ENCODE assay signal across 31 mouse cellular contexts in the genomic region with DNA sequence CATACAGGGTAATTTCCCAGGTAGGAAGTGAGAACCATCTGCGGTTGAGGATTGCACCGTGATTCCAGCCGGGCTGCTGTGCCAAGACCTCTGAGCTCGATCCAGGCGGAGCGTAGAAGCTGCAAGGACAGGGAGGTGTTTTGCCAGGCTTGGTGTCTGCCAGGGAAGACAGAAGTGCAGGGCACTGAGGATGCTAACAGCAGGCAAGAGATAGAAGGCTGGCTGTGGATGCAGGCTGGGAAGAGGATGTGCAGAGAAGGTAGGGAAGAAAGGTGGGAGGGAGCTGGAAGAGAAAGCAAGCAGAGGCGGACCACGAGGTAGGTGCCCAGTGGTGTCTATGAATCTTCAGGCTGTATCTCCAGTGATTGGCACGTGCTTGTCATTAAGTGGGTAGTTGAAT. TPM values are rescaled to one million over a fixed set of nuclear protein-coding genes. Genes with fewer than 3 reads are reported as not detected.
DNase-seq lines count a peak whose midpoint lies in the region; TF ChIP-seq lines count a peak whose summit lies in the region.
"Had no signal": no experiment of that assay in that cellular context is flagged by ENCODE, and none has a peak within 500 bp of the region (broad histone marks: within the 10 kb centered on the region; RNA-seq: fewer than 3 reads in every experiment).

No protein-coding gene starts in this region.

- no peak for TF ChIP-seq CTCF in left cerebral cortex, adult 2 months (IDR thresholded peaks at IDR 0.05)
- TF ChIP-seq CTCF in cortical plate, adult 2 months (IDR thresholded peaks at IDR 0.05; ENCODE audit: extremely low read depth, insufficient read depth, low read length): no peak

- 0 out of 2 replicates have a peak, but pooled peaks have one; percentile 17 for TF ChIP-seq POLR2A in cortical plate, adult 2 months (IDR thresholded peaks at IDR 0.05; ENCODE audit: extremely low read depth, insufficient read depth, low read length)

- DNase-seq in cerebellum, adult 9-11 months: peak; percentile 29
- no peak for DNase-seq in cerebellum, adult 18-20 months
- peak; percentile 65 for DNase-seq in gastrocnemius, postnatal 14 days
- no peak for DNase-seq in gastrocnemius, postnatal 10 days
- peak in 1 of 2 experiments; percentile 34 for DNase-seq in left cerebral cortex, adult 2 months (ENCODE audit: extremely low spot score in 1 of 2, low spot score in 2 of 2)
- DNase-seq in left cerebral cortex, adult 18-20 months (ENCODE audit: low spot score in 2 of 2): no peak
- DNase-seq in spleen, adult 18-20 months: no peak
- DNase-seq: adrenal gland, adult 8-10 months; cerebellum, adult 11 months; heart, postnatal 4 days; kidney, adult 8-10 months; thymus, postnatal 25 days had no signal

- intact Hi-C loops in gastrocnemius, postnatal 14 days (cut with DNase I; ENCODE audit: low total_unique reads): no loop called here
- intact Hi-C loops in left cerebral cortex, adult 2 months (cut with DNase I): no loop called here

- peaks cover 17% of the 10 kb centered on the region for H3K4me1 ChIP-seq in cortical plate, adult 2 months (ENCODE audit: control insufficient read depth, insufficient read depth, low read length)

- H3K4me3 ChIP-seq in left cerebral cortex, adult 2 months: no peak overlapping the region
- no peak overlapping the region for H3K4me3 ChIP-seq in cortical plate, adult 2 months (ENCODE audit: insufficient read depth, low read length)
- H3K4me3 ChIP-seq: forebrain, embryonic 13.5 days; hindbrain, embryonic 13.5 days; limb, embryonic 13.5 days; lung, embryonic 15.5 days; midbrain, embryonic 12.5 days; myocyte; neural tube, embryonic 12.5 days; stomach, embryonic 15.5 days had no signal

- peak overlapping the region; percentile 56 for H3K27ac ChIP-seq in left cerebral cortex, adult 2 months
- H3K27ac ChIP-seq in cortical plate, adult 2 months (ENCODE audit: insufficient read depth, low read length): no peak overlapping the region; the same call in 1 of the 2 replicates
- H3K27ac ChIP-seq: forebrain, embryonic 13.5 days; hindbrain, embryonic 13.5 days; kidney, postnatal 0 days; limb, embryonic 13.5 days; lung, embryonic 15.5 days; midbrain, embryonic 12.5 days; neural tube, embryonic 12.5 days; stomach, embryonic 15.5 days had no signal

RNA-seq across cellular contexts. Expression of a gene that starts 6.8 kb away (rescaled TPM):
- total RNA-seq in gastrocnemius, postnatal 14 days (2021): 10 to 100 TPM; 18.9 to 20.6 TPM
- total RNA-seq in gastrocnemius, postnatal 10 days (2021): 10 to 100 TPM; 20.7 to 26.9 TPM
- total RNA-seq in left cerebral cortex, adult 2 months (2021): 10 to 100 TPM; 81.0 to 91.4 TPM
- 10 to 100 TPM; 70.6 to 84.6 TPM for total RNA-seq in left cerebral cortex, adult 18-20 months (2021)
- polyA plus RNA-seq in cortical plate, adult 2 months (2012; rRNA removed): 47.3 and 49.1 TPM in 2 replicates

RNA-seq across cellular contexts. Expression of a gene that starts 24.5 kb away (rescaled TPM):
- total RNA-seq in gastrocnemius, postnatal 14 days (2021): 10 to 100 TPM; 34.5 TPM
- total RNA-seq in gastrocnemius, postnatal 10 days (2021): 10 to 100 TPM; 43.7 to 46.7 TPM
- total RNA-seq in left cerebral cortex, adult 2 months (2021): 10 to 100 TPM; 67.4 to 70.2 TPM
- 10 to 100 TPM; 68.0 to 68.4 TPM for total RNA-seq in left cerebral cortex, adult 18-20 months (2021)
- 30.3 and 30.8 TPM in 2 replicates for polyA plus RNA-seq in cortical plate, adult 2 months (2012; rRNA removed)

RNA-seq across cellular contexts. Expression of a gene that starts 25.4 kb away (rescaled TPM):
- 1 to 10 TPM in 1 of 2 experiments, under 1 TPM in 1; 0.73 to 1.7 TPM for total RNA-seq in gastrocnemius, postnatal 14 days (2021)
- total RNA-seq in gastrocnemius, postnatal 10 days (2021): under 1 TPM; 0.84 to 0.85 TPM
- not detected for total RNA-seq in left cerebral cortex, adult 2 months (2021)
- not detected for total RNA-seq in left cerebral cortex, adult 18-20 months (2021)
- polyA plus RNA-seq in cortical plate, adult 2 months (2012; rRNA removed): 0.15 and 0.17 TPM in 2 replicates
- total RNA-seq: gastrocnemius, adult 8-10 months; heart, postnatal 4 days; layer of hippocampus, postnatal 10 days; left cerebral cortex, adult 8-10 months; left cerebral cortex, postnatal 36 days; megakaryocyte progenitor cell, adult 5-6 weeks; midbrain, postnatal 0 days had no signal
- polyA plus RNA-seq: heart, embryonic 16.5 days; liver, embryonic 11.5 days; liver, embryonic 16.5 days had no signal

RNA-seq across cellular contexts. Expression of a gene that starts 46.0 kb away (rescaled TPM):
- 10 to 100 TPM; 43.2 to 44.7 TPM for total RNA-seq in gastrocnemius, postnatal 14 days (2021)
- total RNA-seq in gastrocnemius, postnatal 10 days (2021): 10 to 100 TPM; 49.3 to 54.2 TPM
- 100 to 1,000 TPM; 288 to 319 TPM for total RNA-seq in left cerebral cortex, adult 2 months (2021)
- 100 to 1,000 TPM; 306 to 326 TPM for total RNA-seq in left cerebral cortex, adult 18-20 months (2021)
- polyA plus RNA-seq in cortical plate, adult 2 months (2012; rRNA removed): 359 and 361 TPM in 2 replicates

Comparison
In these comparisons a context has a peak if more than half of its experiments do, and no peak if none do; other contexts are left out.
1. DNase-seq: peak in cerebellum, adult 9-11 months (single experiment) and gastrocnemius, postnatal 14 days (single experiment); none in cerebellum, adult 18-20 months (0 of 2), gastrocnemius, postnatal 10 days (single experiment), left cerebral cortex, adult 18-20 months (0 of 2) and spleen, adult 18-20 months (0 of 2).